Mouse (Mus musculus): Measurements from ENCODE around the gene Fgd5.

- no peak for TF ChIP-seq CTCF (IDR thresholded peaks at IDR 0.05; ENCODE audit: low read depth, low read length)
- TF ChIP-seq POLR2A (IDR thresholded peaks at IDR 0.05; ENCODE audit: borderline replicate concordance, low read depth, low read length): no peak
Measured at GRCm38 (mm10) chr6:91948426-91948825, 30.3 kb upstream of the Fgd5 start.

Data from bone marrow macrophage, adult 2 months (primary cell).